Mouse (Mus musculus): ENCODE measurements around the gene G6pc. TPM values are rescaled to one million over a fixed set of nuclear protein-coding genes. Genes with fewer than 3 reads are reported as not detected.

G6pc gene
- polyA plus RNA-seq, 1 experiment from 2014 or later, result not detected

DNA sequence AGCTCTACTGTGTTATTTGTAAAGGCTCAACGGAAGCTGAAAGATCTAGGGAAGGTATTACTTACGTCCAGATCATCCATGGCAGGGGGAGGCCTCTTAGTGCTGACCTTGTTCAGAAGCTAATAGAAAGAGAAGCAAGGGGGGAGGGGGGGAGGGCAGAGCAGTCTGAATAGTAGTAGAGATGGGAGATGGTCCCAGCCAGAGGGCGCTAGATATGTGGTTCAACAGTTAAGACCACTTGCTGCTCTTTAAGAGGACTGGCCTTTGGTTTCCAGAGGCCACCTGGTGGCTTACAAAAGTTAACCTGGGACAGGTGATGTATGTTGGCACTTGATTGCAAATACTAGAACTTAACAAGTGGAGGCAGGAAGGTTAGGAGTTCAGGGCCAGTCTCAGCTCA lies 52.2 kb downstream of the G6pc start:
- 8% methylated on average over 3 of the region's 3 CpGs for whole genome bisulfite sequencing
- no peak for ATAC-seq (replicated peaks)
- H3K4me3 ChIP-seq, result no peak overlapping the region
- no peaks in the 10 kb centered on the region for H3K27me3 ChIP-seq
- H3K4me1 ChIP-seq, result peaks cover 19% of the 10 kb centered on the region
- H3K36me3 ChIP-seq, result no peaks in the 10 kb centered on the region
- no peak overlapping the region for H3K9ac ChIP-seq (replicated peaks)
- no peak overlapping the region for H3K27ac ChIP-seq (replicated peaks)
- no peak overlapping the region for H3K4me2 ChIP-seq (replicated peaks)
- H3K9me3 ChIP-seq, result no peaks in the 10 kb centered on the region

DNA sequence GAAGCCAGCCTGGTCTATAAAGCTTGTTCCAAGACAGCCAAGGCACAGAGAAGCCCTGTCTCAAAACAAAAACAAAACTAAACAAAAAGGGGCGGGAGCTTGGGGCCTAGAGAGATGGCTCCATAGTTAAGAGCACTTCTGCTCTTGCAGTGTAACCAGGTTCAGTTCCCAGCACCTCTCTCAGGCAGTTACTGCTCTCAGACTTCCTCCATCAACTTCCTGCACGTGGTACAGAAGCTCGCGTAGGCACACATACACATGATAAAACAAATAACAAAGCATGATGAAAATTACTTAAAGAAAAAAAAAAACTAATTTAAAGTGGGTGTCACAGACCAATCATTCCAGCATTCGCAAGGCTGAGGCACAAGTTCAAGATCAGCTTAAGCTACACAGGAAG lies 52.8 kb downstream of the G6pc start:
- Histone ChIP-seq H3K4me3 (no peak overlapping the region), H3K4me2 (replicated peaks) (no peak overlapping the region), H3K9me3 (no peaks in the 10 kb centered on the region), H3K27ac (replicated peaks) (no peak overlapping the region), H3K36me3 (no peaks in the 10 kb centered on the region), H3K9ac (replicated peaks) (no peak overlapping the region), H3K4me1 (peaks cover 20% of the 10 kb centered on the region), H3K27me3 (no peaks in the 10 kb centered on the region)
- no peak for ATAC-seq (replicated peaks)
- 86% methylated on average over 5 of the region's 5 CpGs for WGBS

DNA sequence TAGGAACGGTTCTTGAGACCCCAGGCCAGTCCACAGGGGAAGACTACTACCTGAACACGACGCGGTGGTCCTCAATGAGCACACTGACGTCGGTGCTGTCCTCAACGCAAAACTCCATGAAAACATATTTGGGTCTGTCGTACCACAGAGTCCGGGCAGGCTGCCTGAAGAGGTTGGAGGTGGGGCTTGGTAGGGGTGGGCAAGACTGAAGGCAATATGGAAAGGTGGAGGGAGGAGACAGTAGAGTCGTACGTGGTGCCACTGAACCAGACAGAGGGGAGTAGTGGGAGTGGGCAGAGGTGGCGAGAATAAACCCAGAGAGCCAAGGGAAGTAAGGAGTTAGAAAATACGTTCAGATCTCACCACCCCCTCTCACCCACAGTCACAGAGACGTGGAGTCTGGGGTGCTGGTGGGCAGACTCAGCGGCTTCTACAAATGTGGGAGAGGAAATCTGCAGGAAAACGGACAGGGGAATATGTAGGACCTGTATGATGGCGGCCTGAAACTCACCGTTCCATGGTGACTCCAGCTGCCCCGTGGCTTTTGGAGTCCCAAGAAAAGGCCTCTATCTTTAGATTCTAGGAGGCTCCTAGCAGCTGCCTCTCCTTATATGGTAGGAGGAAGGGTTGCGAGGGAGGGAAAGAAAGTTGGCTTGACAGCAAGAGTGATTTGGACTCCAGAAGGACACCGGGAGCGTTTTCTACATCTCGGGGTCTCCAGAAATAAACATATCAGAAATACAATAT lies 56.9 kb downstream of the G6pc start, which contains the start of gene Gm27029:
Gene Gm27029 (minus strand): TSS at position 692 of the 747 bp plus-strand sequence.
- peak within 1 kb of the TSS; percentile 79 for H3K4me3 ChIP-seq
- peaks cover 31% of the 10 kb centered on the region for H3K4me1 ChIP-seq
- peak within 1 kb of the TSS; percentile 90 for H3K4me2 ChIP-seq (replicated peaks)
- H3K27ac ChIP-seq (replicated peaks), result peak within 1 kb of the TSS; percentile 86
- 6% methylated on average over 23 of the region's 23 CpGs for WGBS
- no peaks in the 10 kb centered on the region for H3K27me3 ChIP-seq
- H3K36me3 ChIP-seq, result peaks cover 2% of the 10 kb centered on the region; the same call in 1 of the 2 replicates
- H3K9me3 ChIP-seq, result no peaks in the 10 kb centered on the region
- ATAC-seq (replicated peaks), result peak; percentile 33
- peak within 1 kb of the TSS; percentile 78 for H3K9ac ChIP-seq (replicated peaks)

DNA sequence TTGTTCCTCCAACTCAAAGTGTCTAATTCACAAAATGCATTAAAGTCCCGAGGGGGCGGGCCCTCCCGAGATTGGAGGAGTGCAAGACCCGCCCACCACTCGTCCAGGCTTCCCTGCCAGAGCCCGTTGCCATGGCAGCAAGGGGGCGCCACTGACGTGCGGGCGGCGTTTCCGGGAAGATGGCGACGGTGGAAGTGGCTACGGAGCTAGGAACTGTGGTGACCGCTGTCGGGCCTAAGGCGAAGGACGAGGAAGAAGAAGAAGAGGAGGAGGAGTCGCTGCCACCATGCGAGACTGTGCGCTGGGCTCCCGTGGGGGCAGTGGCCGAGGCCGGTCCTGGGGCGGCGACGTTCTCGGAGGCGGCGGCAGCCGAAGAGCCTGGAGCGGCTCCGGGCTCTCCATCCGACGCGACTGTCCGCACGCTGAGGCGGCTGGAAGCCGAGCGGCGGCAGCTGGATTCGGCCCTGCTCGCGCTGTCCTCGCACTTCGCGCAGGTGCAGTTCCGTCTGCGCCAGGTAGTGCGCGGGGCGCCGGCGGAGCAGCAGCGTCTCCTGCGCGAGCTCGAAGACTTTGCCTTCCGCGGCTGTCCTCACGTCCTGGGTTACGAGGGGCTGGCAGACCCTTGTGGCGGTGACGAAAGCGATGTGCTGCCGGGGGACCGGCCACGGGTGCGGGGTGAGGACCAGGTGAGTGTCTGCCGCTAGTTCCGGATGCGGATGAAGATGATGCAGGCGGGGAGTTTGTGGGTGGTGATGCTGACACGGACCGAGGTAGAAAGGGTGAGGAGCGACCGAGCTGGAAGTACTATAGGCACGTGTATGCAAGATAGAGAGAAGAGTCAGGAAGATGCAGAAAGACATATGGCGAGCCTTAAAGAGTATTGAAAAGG lies 57.8 kb downstream of the G6pc start, which contains the start of the genes Rundc1 and Ptges3l:
Gene Rundc1 (plus strand): TSS at position 161 of the 889 bp plus-strand sequence.
Gene Ptges3l (minus strand): TSS at position 409 of the 889 bp plus-strand sequence.
- under 1% methylated on average over 74 of the region's 81 CpGs for WGBS
- Histone ChIP-seq H3K9me3 (no peaks in the 10 kb centered on the region), H3K9ac (replicated peaks) (peak within 1 kb of the TSS; percentile 78), H3K4me3 (peak within 1 kb of the TSS; percentile 79), H3K27ac (replicated peaks) (peak within 1 kb of the TSS; percentile 86), H3K27me3 (no peaks in the 10 kb centered on the region), H3K36me3 (peaks cover 10% of the 10 kb centered on the region), H3K4me2 (replicated peaks) (peak within 1 kb of the TSS; percentile 90), H3K4me1 (peaks cover 31% of the 10 kb centered on the region)
- ATAC-seq (replicated peaks), result peak; percentile 95

DNA sequence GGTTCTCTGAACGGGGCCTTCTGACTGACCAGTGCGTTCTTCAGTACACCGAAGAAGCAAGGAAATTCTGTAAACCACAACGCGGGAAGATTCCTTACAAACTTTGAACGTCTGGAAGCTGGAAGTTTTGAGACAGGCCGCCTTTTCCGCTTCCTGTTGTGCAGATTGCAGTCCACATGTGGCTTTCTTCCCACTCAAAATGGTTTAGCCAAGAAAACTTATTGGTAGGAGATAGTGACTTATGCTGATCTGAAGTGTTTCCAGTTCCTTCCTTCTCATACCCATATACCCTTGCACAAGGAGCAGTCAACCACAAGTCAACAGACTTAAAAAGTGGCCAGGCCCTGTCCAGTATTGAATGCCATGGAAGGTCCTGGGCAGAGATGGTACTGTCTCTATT lies 58.8 kb downstream of the G6pc start:
- 71% methylated on average over 8 of the region's 8 CpGs for WGBS
- ATAC-seq (replicated peaks), result no peak

More for the DNA sequence above, 58.8 kb downstream of the G6pc start:
- no peaks in the 10 kb centered on the region for H3K27me3 ChIP-seq
- H3K36me3 ChIP-seq, result peaks cover 20% of the 10 kb centered on the region
- peak overlapping the region; percentile 90 for H3K4me2 ChIP-seq (replicated peaks)
- H3K4me1 ChIP-seq, result peaks cover 31% of the 10 kb centered on the region
- H3K4me3 ChIP-seq, result peak overlapping the region; percentile 79
- H3K9ac ChIP-seq (replicated peaks), result peak overlapping the region; percentile 78
- no peaks in the 10 kb centered on the region for H3K9me3 ChIP-seq
- no peak overlapping the region for H3K27ac ChIP-seq (replicated peaks)

Small RNA genes lying within 50 kb of the gene (microRNA-seq; reads per million reads assigned to microRNA genes)
- not detected for gene Gm25593
- gene Mir6929, result not detected

Other genes with a start within 250 kb of the G6pc start
- gene Retreg3, start 247.7 kb upstream of the G6pc start, polyA plus RNA-seq (2015; fragmentation: Nextera tagmentation; extraction: Ambion mirVana), result 25.1 and 27.7 TPM in 2 replicates
- gene Tubg1, start 247.6 kb upstream of the G6pc start, polyA plus RNA-seq (2015; fragmentation: Nextera tagmentation; extraction: Ambion mirVana), result 96.1 and 97.7 TPM in 2 replicates
- 31.2 and 32.8 TPM in 2 replicates for gene Tubg2, start 211.7 kb upstream of the G6pc start, polyA plus RNA-seq (2015; fragmentation: Nextera tagmentation; extraction: Ambion mirVana)
- 0.77 and 0.98 TPM in 2 replicates for gene Cntnap1, start 197.0 kb upstream of the G6pc start, polyA plus RNA-seq (2015; fragmentation: Nextera tagmentation; extraction: Ambion mirVana)
- gene Plekhh3, start 196.2 kb upstream of the G6pc start, polyA plus RNA-seq (2015; fragmentation: Nextera tagmentation; extraction: Ambion mirVana), result 5.8 and 6.5 TPM in 2 replicates
- gene Ccr10, start 192.1 kb upstream of the G6pc start, polyA plus RNA-seq (2015; fragmentation: Nextera tagmentation; extraction: Ambion mirVana), result 0.14 and 0.19 TPM in 2 replicates
- gene Ezh1, start 141.1 kb upstream of the G6pc start, polyA plus RNA-seq (2015; fragmentation: Nextera tagmentation; extraction: Ambion mirVana), result 19.6 and 21.4 TPM in 2 replicates
- gene Ramp2, start 121.5 kb upstream of the G6pc start, polyA plus RNA-seq (2015; fragmentation: Nextera tagmentation; extraction: Ambion mirVana), result 53.4 and 61.3 TPM in 2 replicates
- 87.7 and 92.9 TPM in 2 replicates for gene Vps25, start 113.9 kb upstream of the G6pc start, polyA plus RNA-seq (2015; fragmentation: Nextera tagmentation; extraction: Ambion mirVana)
- 4.8 and 5.5 TPM in 2 replicates for gene Wnk4, start 107.0 kb upstream of the G6pc start, polyA plus RNA-seq (2015; fragmentation: Nextera tagmentation; extraction: Ambion mirVana)
- 1.4 and 1.5 TPM in 2 replicates for gene Cntd1, start 88.5 kb upstream of the G6pc start, polyA plus RNA-seq (2015; fragmentation: Nextera tagmentation; extraction: Ambion mirVana)
- gene Coa3, start 88.4 kb upstream of the G6pc start, polyA plus RNA-seq (2015; fragmentation: Nextera tagmentation; extraction: Ambion mirVana), result 208 and 211 TPM in 2 replicates
- gene Becn1, start 65.3 kb upstream of the G6pc start, polyA plus RNA-seq (2015; fragmentation: Nextera tagmentation; extraction: Ambion mirVana), result 186 and 200 TPM in 2 replicates
- gene Psme3, start 51.3 kb upstream of the G6pc start, polyA plus RNA-seq (2015; fragmentation: Nextera tagmentation; extraction: Ambion mirVana), result 129 and 140 TPM in 2 replicates
- gene Aoc2, start 42.5 kb upstream of the G6pc start, polyA plus RNA-seq (2015; fragmentation: Nextera tagmentation; extraction: Ambion mirVana), result 2.1 and 2.2 TPM in 2 replicates
- gene Aoc3, start 37.0 kb upstream of the G6pc start, polyA plus RNA-seq (2015; fragmentation: Nextera tagmentation; extraction: Ambion mirVana), result 0.05 TPM in 1 of 2 replicates, not detected in the other
- 90.2 and 98.7 TPM in 2 replicates for gene Aarsd1, start 50.1 kb downstream of the G6pc start, polyA plus RNA-seq (2015; fragmentation: Nextera tagmentation; extraction: Ambion mirVana)
- gene Gm27029, start 57.2 kb downstream of the G6pc start, polyA plus RNA-seq (2015; fragmentation: Nextera tagmentation; extraction: Ambion mirVana), result 6.3 and 7.3 TPM in 2 replicates
- 31.7 and 32.2 TPM in 2 replicates for gene Rundc1, start 57.5 kb downstream of the G6pc start, polyA plus RNA-seq (2015; fragmentation: Nextera tagmentation; extraction: Ambion mirVana)
- 1.0 and 1.7 TPM in 2 replicates for gene Ptges3l, start 57.8 kb downstream of the G6pc start, polyA plus RNA-seq (2015; fragmentation: Nextera tagmentation; extraction: Ambion mirVana)
- gene Rpl27, start 74.7 kb downstream of the G6pc start, polyA plus RNA-seq (2015; fragmentation: Nextera tagmentation; extraction: Ambion mirVana), result 267 and 285 TPM in 2 replicates
- gene Ifi35, start 80.8 kb downstream of the G6pc start, polyA plus RNA-seq (2015; fragmentation: Nextera tagmentation; extraction: Ambion mirVana), result 2.4 and 3.2 TPM in 2 replicates
- gene Rnd2, start 97.4 kb downstream of the G6pc start, polyA plus RNA-seq (2015; fragmentation: Nextera tagmentation; extraction: Ambion mirVana), result 121 and 142 TPM in 2 replicates
- gene Vat1, start 98.7 kb downstream of the G6pc start, polyA plus RNA-seq (2015; fragmentation: Nextera tagmentation; extraction: Ambion mirVana), result 77.1 and 79.8 TPM in 2 replicates
- 5.6 and 7.1 TPM in 2 replicates for gene Brca1, start 184.4 kb downstream of the G6pc start, polyA plus RNA-seq (2015; fragmentation: Nextera tagmentation; extraction: Ambion mirVana)
- gene Nbr1, start 184.6 kb downstream of the G6pc start, polyA plus RNA-seq (2015; fragmentation: Nextera tagmentation; extraction: Ambion mirVana), result 116 and 130 TPM in 2 replicates
- 2.0 and 2.3 TPM in 2 replicates for gene Tmem106a, start 214.7 kb downstream of the G6pc start, polyA plus RNA-seq (2015; fragmentation: Nextera tagmentation; extraction: Ambion mirVana)
- not detected in 2 replicates for gene Gm11634, start 231.7 kb downstream of the G6pc start, polyA plus RNA-seq (2015; fragmentation: Nextera tagmentation; extraction: Ambion mirVana)